Mouse (Mus musculus): Measurements from ENCODE around the gene Rbm38.

Gene Rbm38

DNA sequence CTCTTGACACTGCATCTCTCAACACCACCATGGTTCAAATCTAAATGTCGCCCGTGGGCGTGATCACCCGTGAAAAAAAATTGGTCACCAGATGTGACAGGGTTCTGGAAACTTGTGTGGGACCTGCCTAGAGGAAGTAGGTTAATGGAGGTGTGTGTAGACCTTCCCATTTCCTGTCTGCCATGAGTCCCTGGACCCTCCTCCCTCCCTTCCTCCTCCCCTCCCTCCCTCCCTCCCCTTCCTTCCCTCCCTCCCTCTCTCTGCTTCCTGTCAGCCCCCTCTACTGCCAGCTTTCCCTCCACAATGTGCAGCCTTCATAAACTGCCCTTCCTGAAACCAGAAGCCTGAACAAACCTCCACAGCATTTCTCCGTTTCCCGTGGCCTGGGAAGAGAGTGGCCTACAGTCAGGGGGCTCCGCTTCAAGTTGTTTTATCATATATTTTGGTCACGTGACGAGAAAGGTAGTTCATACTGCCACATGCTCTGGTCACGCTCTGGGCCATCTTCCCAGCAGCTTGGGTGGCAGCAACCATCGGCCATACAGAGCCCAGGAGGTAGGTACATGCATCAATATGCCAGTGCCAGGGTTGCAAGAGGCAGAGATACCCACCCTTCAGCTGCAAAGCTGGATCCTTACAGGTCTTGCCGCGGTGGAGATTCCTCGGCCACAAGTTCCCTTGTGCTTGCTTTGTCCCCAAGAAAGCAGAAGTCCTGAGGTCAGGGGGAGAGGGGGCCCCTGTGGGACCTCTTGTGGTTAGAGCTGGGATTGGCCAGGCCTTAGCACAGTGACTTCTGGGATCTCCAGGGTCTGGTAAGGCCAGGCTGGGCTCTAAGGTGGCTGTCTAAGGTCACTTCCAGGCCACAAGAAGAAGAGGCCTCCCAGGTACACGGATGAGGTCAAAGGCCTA is 41.4 kb downstream of the Rbm38 start:
- DNase-seq: no peak

- no peak for DNase-seq
Measured at GRCm38 (mm10) chr2:173063219-173063618, 42.9 kb downstream of the Rbm38 start.

DNA sequence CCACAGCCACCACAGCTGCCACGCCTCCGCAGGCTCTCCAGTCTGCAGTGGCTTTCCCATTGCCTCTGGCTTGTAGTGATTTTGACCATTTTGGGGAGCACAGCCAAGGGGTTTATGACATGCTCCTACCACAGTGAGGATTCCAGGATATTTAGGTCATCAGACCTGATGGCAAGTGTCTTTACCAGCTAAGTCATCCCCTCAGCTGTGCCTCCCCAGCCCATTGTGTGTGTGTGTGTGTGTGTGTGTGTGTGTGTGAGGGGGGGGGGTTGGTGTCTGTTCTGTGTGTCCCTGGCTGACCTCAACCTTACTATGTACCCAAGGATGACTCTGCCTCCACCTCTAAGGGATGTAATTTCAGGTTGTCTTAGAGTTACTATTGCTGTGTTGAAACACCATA is 44.6 kb downstream of the Rbm38 start:
- no peak for DNase-seq

GRCm38 (mm10) chr2:173072948-173073347 is 52.6 kb downstream of the Rbm38 start:
- no peak for DNase-seq

GRCm38 (mm10) chr2:173073666-173074065 is 53.4 kb downstream of the Rbm38 start:
- DNase-seq: no peak

DNA sequence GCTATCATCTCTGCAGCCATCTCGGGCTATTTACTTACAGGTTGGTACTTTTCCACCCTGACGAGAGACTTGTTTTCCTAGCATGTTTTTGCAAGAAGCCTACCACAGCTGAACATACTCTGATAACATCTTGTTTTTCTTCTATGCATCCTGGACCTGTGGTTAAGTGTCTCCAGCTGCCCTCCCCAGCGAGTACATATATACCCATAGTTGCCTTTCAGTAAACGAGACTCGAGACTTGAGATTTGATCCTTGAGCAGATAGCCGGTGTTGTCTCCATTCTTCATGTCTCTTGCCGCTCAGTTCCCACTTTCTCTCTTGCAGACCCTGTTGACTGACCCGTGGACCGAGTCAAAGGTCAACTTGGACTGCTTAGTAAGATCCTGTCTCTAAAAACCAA is 56.6 kb downstream of the Rbm38 start:
- no peak for DNase-seq

- no peak for DNase-seq
Measured at GRCm38 (mm10) chr2:173079766-173080549, 59.7 kb downstream of the Rbm38 start.

GRCm38 (mm10) chr2:173080785-173081241 is 60.5 kb downstream of the Rbm38 start:
- peak; percentile 77 for DNase-seq

GRCm38 (mm10) chr2:173082706-173083105 is 62.4 kb downstream of the Rbm38 start:
- no peak for DNase-seq

GRCm38 (mm10) chr2:173083106-173083505 is 62.8 kb downstream of the Rbm38 start:
- DNase-seq: no peak

DNA sequence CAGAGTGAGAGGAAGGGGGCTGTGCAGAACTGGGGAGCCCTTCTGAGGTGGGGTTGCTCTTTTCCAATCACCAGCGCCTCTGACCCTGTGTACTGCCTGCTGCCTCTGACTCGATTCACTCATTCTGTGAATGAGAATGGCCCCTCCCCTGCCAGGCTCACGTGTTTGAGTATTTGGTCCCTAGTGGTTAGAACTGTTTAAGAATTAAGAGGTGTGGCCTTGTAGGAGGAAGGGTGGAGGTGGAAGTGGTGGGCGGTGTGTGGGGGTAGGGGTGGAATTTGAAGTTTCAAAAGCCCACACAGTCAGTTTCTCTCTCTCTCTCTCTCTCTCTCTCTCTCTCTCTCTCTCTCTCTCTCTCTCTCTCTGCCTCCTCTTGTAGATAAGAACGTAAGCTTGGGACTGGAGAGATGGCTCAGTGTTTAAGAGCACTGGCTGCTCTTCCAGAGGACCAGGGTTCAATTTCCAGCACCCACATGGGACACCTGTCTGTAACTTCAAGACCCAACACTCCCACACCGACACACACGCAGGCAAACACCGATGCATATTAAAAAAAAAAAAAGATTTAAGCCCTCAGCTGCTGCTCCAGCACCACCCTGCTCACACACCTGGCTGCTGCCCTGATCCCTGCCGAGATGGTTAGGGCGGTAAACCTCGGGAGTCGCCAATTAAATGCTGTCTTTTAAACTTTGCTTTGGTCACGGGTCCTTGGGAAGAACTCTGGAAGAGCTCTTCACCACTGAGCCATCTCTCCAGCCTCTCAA is 63.6 kb downstream of the Rbm38 start:
- no peak for DNase-seq

Data from right cerebral cortex, postnatal 14 days (tissue).